Mouse (Mus musculus) small intestine, adult 2 months (tissue): ENCODE results near the gene Slc35f5.

ENCODE experiments used
- CTCF ChIP-seq: fragments of 200-500 bp; IDR thresholded peaks from 2 replicates; pipeline ENCODE4 v1.5.1; 2012; ENCODE audit warnings: low read depth, mild to moderate bottlenecking, control low read depth, inconsistent platforms, low read length, moderate library complexity, mixed read lengths; ENCODE audit not compliant: insufficient replicate concordance, insufficient read length; ENCODE audit errors: extremely low read depth
- POLR2A ChIP-seq: fragments of 200-500 bp; IDR thresholded peaks from 2 replicates; pipeline ENCODE4 v1.6.1; 2012; ENCODE audit warnings: low read depth, mild to moderate bottlenecking, control low read depth, inconsistent platforms, low read length, moderate library complexity

DNA sequence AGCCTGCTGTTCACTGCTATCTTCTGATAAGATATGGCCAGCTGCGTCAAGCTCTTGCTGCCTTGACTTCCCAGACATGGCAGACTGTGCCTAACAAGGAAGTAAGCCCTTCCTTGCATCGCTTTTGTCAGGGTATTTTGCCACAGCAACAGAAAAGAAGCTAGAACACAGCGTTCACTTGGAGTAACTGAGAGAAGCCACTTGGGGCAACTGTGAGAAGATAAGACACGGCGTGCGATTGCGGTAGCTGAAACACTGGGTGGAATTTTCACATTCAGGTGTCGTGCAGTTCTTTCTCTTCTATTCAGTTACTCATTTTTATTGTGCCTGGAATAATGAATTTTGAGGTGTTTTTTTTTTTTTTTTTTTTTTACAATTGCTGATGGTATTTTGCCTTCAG is 22.6 kb upstream of the Slc35f5 start:
- no peak for TF ChIP-seq CTCF
- TF ChIP-seq POLR2A: no peak
